12 mouse cellular contexts compared by ENCODE assay signal in genomic region chr9:104594550-104594949, GRCm38 (mm10). TPM values are rescaled to one million over a fixed set of nuclear protein-coding genes. Genes with fewer than 3 reads are reported as not detected.
DNase-seq lines count a peak whose midpoint lies in the region; ATAC-seq and TF ChIP-seq lines count a peak whose summit lies in the region.
"Had no signal": no experiment of that assay in that cellular context is flagged by ENCODE, and none has a peak within 500 bp of the region (broad histone marks: within the 10 kb centered on the region; RNA-seq: fewer than 3 reads in every experiment).

No protein-coding gene starts in this region.

- no peak overlapping the region for H3K4me2 ChIP-seq in kidney, embryonic 14.5 days (replicated peaks; ENCODE audit: low read depth, low read length)
- no peak overlapping the region for H3K4me2 ChIP-seq in kidney, postnatal 0 days (ENCODE audit: low read length)

- WGBS in kidney, embryonic 14.5 days: 23% methylated on average over 5 of the region's 5 CpGs
- WGBS in cerebellum, adult 2 months: 9% methylated on average over 5 of the region's 5 CpGs
- WGBS in kidney, postnatal 0 days: 18% methylated on average over 5 of the region's 5 CpGs

- H3K4me1 ChIP-seq in kidney, embryonic 14.5 days (ENCODE audit: control insufficient read depth, insufficient read depth, low read length): no peaks in the 10 kb centered on the region
- peaks cover 7% of the 10 kb centered on the region for H3K4me1 ChIP-seq in cerebellum, adult 2 months (ENCODE audit: control insufficient read depth, insufficient read depth, low read length)
- H3K4me1 ChIP-seq in kidney, postnatal 0 days (replicated peaks; ENCODE audit: insufficient read depth, low read length): no peaks in the 10 kb centered on the region; the same call in 1 of the 2 replicates

- no peaks in the 10 kb centered on the region for H3K27me3 ChIP-seq in kidney, embryonic 14.5 days (ENCODE audit: control insufficient read depth, insufficient read depth, low read length)
- H3K27me3 ChIP-seq in cerebellum, adult 2 months (ENCODE audit: control insufficient read depth, insufficient read depth, low read length): peaks cover 1% of the 10 kb centered on the region; the same call in 1 of the 2 replicates
- H3K27me3 ChIP-seq in kidney, postnatal 0 days (ENCODE audit: insufficient read depth, low read length): no peaks in the 10 kb centered on the region

- TF ChIP-seq CTCF in cerebellum, adult 2 months (IDR thresholded peaks at IDR 0.05; ENCODE audit: borderline replicate concordance, insufficient read depth, low read depth, low read length): no peak
- TF ChIP-seq CTCF in kidney, postnatal 0 days (IDR thresholded peaks at IDR 0.05; ENCODE audit: low read depth): no peak

- DNase-seq in adrenal gland, adult (ENCODE audit: inconsistent age in 2 of 2, low spot score in 1 of 2): peak; percentile 7 to 60
- DNase-seq in adrenal gland, adult 18-20 months (ENCODE audit: low spot score in 2 of 2): no peak
- peak; percentile 69 for DNase-seq in kidney, adult 11 months
- peak; percentile 33 to 63 for DNase-seq in cerebellum, adult 2 months
- DNase-seq in kidney, postnatal 0 days (ENCODE audit: low spot score): peak; percentile 17
- no peak for DNase-seq in thymus, postnatal 25 days
- no peak for DNase-seq in layer of hippocampus, adult 9-11 months
- DNase-seq: heart, adult 18-20 months had no signal

- no peak overlapping the region for H3K27ac ChIP-seq in kidney, embryonic 14.5 days (ENCODE audit: low read depth, low read length)
- H3K27ac ChIP-seq in cerebellum, adult 2 months (ENCODE audit: insufficient read depth, low read length): no peak overlapping the region
- no peak overlapping the region for H3K27ac ChIP-seq in kidney, postnatal 0 days
- H3K27ac ChIP-seq: midbrain, embryonic 10.5 days had no signal

- no peak for ATAC-seq in kidney, embryonic 14.5 days (ENCODE audit: low FRiP score, low TSS enrichment)
- no peak for ATAC-seq in kidney, postnatal 0 days (replicated peaks; ENCODE audit: low FRiP score, low read depth)

- no peaks in the 10 kb centered on the region for H3K36me3 ChIP-seq in kidney, embryonic 14.5 days (ENCODE audit: control insufficient read depth, insufficient read depth, low read length)
- H3K36me3 ChIP-seq in kidney, postnatal 0 days (ENCODE audit: insufficient read depth, low read length): no peaks in the 10 kb centered on the region
- H3K36me3 ChIP-seq: G1E; midbrain, embryonic 10.5 days had no signal

- TF ChIP-seq POLR2A in cerebellum, adult 2 months (IDR thresholded peaks at IDR 0.05; ENCODE audit: borderline replicate concordance, insufficient read depth, low read length): no peak

- no peaks in the 10 kb centered on the region for H3K9me3 ChIP-seq in kidney, embryonic 14.5 days (ENCODE audit: control insufficient read depth, low read length)
- H3K9me3 ChIP-seq in kidney, postnatal 0 days (replicated peaks; ENCODE audit: low read length): no peaks in the 10 kb centered on the region

- H3K9ac ChIP-seq in kidney, embryonic 14.5 days (ENCODE audit: low read depth, low read length): no peak overlapping the region
- no peak overlapping the region for H3K9ac ChIP-seq in kidney, postnatal 0 days (ENCODE audit: low read depth, low read length)

- no peak overlapping the region for H3K4me3 ChIP-seq in kidney, embryonic 14.5 days (ENCODE audit: low read length)
- H3K4me3 ChIP-seq in cerebellum, adult 2 months (replicated peaks; ENCODE audit: insufficient read depth, low read depth, low read length): no peak overlapping the region
- H3K4me3 ChIP-seq in kidney, postnatal 0 days (replicated peaks; ENCODE audit: low read depth, low read length): no peak overlapping the region
- H3K4me3 ChIP-seq: midbrain, embryonic 10.5 days had no signal

RNA-seq across cellular contexts. Expression of gene Cpne4, which starts 47.5 kb away (rescaled TPM):
- under 1 TPM in 1 of 2 experiments, not detected in 1; 0.20 TPM for total RNA-seq in adrenal gland, adult 18-20 months (2021)
- 0.26 TPM in 1 of 2 replicates, not detected in the other for polyA plus RNA-seq in kidney, embryonic 14.5 days (2014; fragmentation: Nextera tagmentation; extraction: Ambion mirVana)
- polyA plus RNA-seq in cerebellum, adult 2 months (2012; rRNA removed): 3.5 and 4.6 TPM in 2 replicates
- 0.21 and 0.34 TPM in 2 replicates for polyA plus RNA-seq in kidney, postnatal 0 days (2015; fragmentation: Nextera tagmentation; extraction: Ambion mirVana)
- total RNA-seq: G1E had no signal
- polyA plus RNA-seq: G1E; limb, embryonic 11.5 days had no signal

Comparison
In these comparisons a context has a peak if more than half of its experiments do, and no peak if none do; other contexts are left out.
1. DNase-seq: peak in adrenal gland, adult (2 of 2), kidney, adult 11 months (single experiment), cerebellum, adult 2 months (2 of 2) and kidney, postnatal 0 days (single experiment); none in adrenal gland, adult 18-20 months (0 of 2), thymus, postnatal 25 days (single experiment) and layer of hippocampus, adult 9-11 months (single experiment).